Mouse (Mus musculus): ENCODE results near the gene Atg5.

Atg5 gene

GRCm38 (mm10) chr10:44385227-44385626, 117.1 kb downstream of the Atg5 start:
- no peak for DNase-seq (ENCODE audit: low read depth, low spot score)

DNA sequence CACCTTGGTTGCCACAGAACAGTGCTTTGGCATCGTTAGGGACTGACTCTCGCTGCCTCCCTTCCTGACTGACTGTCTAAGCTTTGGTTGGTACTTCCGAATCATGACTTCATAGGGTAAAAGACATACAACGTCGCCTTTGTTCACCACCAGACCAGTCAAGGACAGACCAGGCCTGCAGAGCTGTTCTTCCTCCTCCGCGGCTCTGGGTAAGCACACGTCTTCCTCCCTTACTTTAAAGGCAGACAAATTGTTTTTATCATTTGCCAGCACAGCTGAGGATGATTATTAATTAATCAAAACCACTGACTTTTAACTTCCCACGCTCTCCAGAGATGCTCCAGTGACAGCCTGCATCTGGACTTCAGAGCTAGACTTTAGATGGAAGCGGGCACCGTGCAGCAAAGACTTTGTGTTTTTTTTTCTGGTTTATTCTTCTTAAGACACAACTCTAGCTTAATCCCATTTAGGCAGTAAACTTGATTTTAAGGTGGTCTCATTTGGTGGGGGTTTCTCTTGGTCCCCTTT, 120.6 kb downstream of the Atg5 start:
- DNase-seq (ENCODE audit: low read depth, low spot score) = no peak

- no peak for DNase-seq (ENCODE audit: low read depth, low spot score)
These were observed 122.1 kb downstream of the Atg5 start for GRCm38 (mm10) chr10:44390286-44390685.

- DNase-seq (ENCODE audit: low read depth, low spot score) = no peak
These were observed 123.5 kb downstream of the Atg5 start for GRCm38 (mm10) chr10:44391509-44392290.

DNA sequence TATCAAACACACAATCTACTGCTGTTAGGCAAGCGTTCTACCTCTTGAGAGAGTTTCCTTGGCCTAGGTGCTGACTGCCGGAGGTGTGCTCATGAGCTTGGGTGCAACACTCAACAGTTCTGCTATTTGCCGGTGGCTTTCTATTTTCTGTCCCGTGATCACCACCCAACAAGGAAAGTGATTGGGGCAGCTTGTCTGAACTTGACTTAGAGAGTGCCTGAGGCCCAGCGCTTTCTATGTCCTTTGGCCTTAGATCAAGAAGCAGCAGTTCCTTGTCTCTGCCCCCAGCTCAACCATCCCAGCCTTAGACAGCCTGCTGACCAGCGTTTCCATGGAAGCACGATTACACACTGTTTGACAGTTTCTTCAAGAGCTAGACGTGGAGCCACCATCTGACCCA, 124.7 kb downstream of the Atg5 start:
- DNase-seq (ENCODE audit: low read depth, low spot score) = no peak

- no peak for DNase-seq (ENCODE audit: low read depth, low spot score)
These were observed 132.0 kb downstream of the Atg5 start for GRCm38 (mm10) chr10:44400119-44400518.

DNA sequence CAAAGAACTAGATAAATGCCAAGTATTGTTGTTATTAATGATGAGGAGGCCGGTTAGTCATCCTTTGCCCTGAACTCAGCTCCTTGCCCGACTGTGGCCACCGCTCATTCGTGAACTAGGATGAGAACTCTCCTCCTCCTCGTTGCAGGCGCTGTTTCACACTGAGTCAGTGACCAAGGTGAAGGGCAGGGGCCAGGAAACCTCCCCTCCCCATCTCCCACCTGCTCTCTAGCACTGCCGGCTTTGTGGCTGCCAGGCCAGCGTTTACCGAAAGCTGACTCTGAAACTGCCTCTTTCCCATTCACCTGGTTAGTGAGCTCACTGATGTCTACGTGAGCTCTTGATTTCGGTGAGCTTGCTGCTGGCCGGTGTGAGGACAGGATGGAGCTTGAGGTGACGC, 132.4 kb downstream of the Atg5 start:
- DNase-seq (ENCODE audit: low read depth, low spot score) = peak; percentile 37

- no peak for DNase-seq (ENCODE audit: low read depth, low spot score)
These were observed 133.4 kb downstream of the Atg5 start for GRCm38 (mm10) chr10:44401600-44401999.

- no peak for DNase-seq (ENCODE audit: low read depth, low spot score)
These were observed 135.3 kb downstream of the Atg5 start for GRCm38 (mm10) chr10:44403415-44403814.

DNA sequence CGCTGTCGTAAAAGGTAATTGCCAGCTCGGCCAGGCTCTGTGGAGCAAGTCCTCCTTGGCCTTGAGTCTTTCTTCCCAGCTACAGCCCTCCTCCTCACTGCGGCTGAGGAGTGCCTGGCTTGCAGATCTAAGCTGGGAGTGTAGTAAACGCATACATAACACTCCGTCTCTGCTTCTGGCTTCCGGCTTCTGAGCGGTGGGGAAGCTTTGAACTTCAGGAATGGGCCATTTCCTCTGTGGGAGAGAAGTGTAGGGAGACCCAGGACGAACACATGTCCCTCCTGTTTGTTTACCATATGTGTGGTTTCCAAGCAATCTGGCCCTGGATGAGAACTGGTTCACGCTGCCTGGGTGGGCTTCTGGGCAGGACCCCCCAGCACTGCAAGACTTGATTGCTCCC, 140.9 kb downstream of the Atg5 start:
- DNase-seq (ENCODE audit: low read depth, low spot score) = no peak

- DNase-seq (ENCODE audit: low read depth, low spot score) = no peak
These were observed 141.8 kb downstream of the Atg5 start for GRCm38 (mm10) chr10:44409958-44410357.

Measured in CD4-positive helper T cell, adult 2 months (primary cell).